Mouse (Mus musculus) brain, embryonic 14.5 days (tissue): ENCODE measurements around the gene Car5a.

Source experiments
- CTCF ChIP-seq: fragments of 200-500 bp; IDR thresholded peaks from 2 replicates; pipeline ENCODE4 v1.5.1; 2012; ENCODE audit warnings: inconsistent platforms, mild to moderate bottlenecking, moderate library complexity, borderline replicate concordance; ENCODE audit not compliant: insufficient read depth, insufficient read length; ENCODE audit errors: extremely low read depth
- POLR2A ChIP-seq: fragments of 200-500 bp; IDR thresholded peaks from 2 replicates; pipeline ENCODE4 v1.6.1; 2012; ENCODE audit warnings: mild to moderate bottlenecking, inconsistent platforms, borderline replicate concordance; ENCODE audit not compliant: poor library complexity, insufficient read depth, insufficient read length, severe bottlenecking; ENCODE audit errors: extremely low read depth

GRCm38 (mm10) chr8:121895910-121896309, 48.8 kb downstream of the Car5a start:
- no peak for TF ChIP-seq CTCF
- no peak for TF ChIP-seq POLR2A
